Mouse (Mus musculus) lung, postnatal 14 days (tissue): ENCODE results near the gene Nt5c3.

Source experiments
- DNase-seq: peaks from one replicate; pipeline ENCODE4 v3.0.0; 2021

Gene Nt5c3

GRCm38 (mm10) chr6:56834769-56835168, 89.0 kb downstream of the Nt5c3 start:
- DNase-seq = no peak

GRCm38 (mm10) chr6:56832830-56833229, 90.9 kb downstream of the Nt5c3 start:
- no peak for DNase-seq

GRCm38 (mm10) chr6:56832407-56832796, 91.3 kb downstream of the Nt5c3 start:
- DNase-seq = no peak
